Mouse (Mus musculus) gastrocnemius, adult 2 months (tissue): ENCODE data around the gene Rhof. TPM values are rescaled to one million over a fixed set of nuclear protein-coding genes. Genes with fewer than 3 reads are reported as not detected.

Experiments used
- DNase-seq: peaks from one replicate; pipeline ENCODE4 v3.0.0; 2022
- H3K27ac ChIP-seq: fragments of 200-600 bp; 2 replicates; pipeline ENCODE4 v1.8.1; 2022; ENCODE audit warnings: mild to moderate bottlenecking
- H3K4me3 ChIP-seq: fragments of 200-600 bp; 2 replicates; pipeline ENCODE4 v1.8.1; 2022; ENCODE audit warnings: mild to moderate bottlenecking, moderate library complexity
- CTCF ChIP-seq: fragments of 200-600 bp; IDR thresholded peaks from 2 replicates; pipeline ENCODE4 v1.8.1; 2022; ENCODE audit warnings: antibody characterized with exemption, mild to moderate bottlenecking, moderate library complexity
- intact Hi-C: fragments of 180-260 bp; cut with DNase I; formaldehyde crosslinking; loops from one replicate; pipeline ENCODE4 v1.15.1; 2025
- long read RNA-seq, 2 experiments: library from polyadenylated mRNA; stranded (forward); transcript quantifications; one replicate each; pipeline ENCODE4 v2.0.0; 2021
- total RNA-seq, 2 experiments: library from RNA; stranded (reverse); gene quantifications; 2 replicates each; pipeline ENCODE4 v1.2.3; 2021

Rhof gene
- under 1 TPM; 0.28 to 0.36 TPM for total RNA-seq
- long read RNA-seq, experiment 1, result 0 reads
- long read RNA-seq, experiment 2, result 0 reads

DNA sequence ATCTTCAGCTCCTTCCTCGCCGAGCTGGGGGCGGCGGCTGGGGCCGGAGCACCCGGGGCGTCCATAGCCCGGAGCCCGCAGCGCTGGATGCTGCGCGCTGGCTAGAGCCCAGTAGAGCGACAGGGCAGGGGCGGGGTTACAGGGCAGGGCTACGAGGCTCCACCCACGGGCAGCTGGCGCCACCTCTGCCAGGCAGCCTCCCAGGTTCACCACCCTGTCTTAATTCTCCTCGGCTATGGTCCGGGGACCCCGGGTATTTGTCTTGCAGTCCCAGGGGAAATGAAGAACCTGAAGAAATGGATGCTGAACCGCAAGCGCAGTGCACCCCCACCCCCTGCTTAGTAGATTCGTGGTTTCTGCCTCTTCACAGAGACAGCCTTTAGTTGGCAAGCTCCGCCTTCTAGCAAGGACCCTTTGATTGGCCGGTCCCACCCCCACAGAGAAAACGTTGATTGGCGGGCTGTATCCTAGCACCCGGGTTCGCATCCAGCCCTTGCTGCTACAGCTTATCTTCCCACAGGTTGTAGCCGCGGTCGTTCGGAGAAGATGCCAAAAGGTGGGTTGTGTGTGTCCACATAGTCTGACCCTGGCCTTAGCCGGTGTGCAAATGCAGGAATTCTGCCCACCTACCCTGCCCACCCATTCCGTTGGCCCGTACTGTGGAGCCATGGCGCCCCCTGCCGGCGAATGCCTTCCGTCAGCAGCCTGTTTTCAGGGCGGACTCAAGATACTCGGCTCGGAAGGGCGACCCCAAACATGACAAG, at the start of gene Rhof:
Gene Rhof (minus strand): TSS at position 385 of the 764 bp plus-strand sequence.
- TF ChIP-seq CTCF, result peak; percentile 93
- Histone ChIP-seq H3K4me3 (peak within 1 kb of the TSS; percentile 88), H3K27ac (peak within 1 kb of the TSS; percentile 98)
- intact Hi-C loops, result loop anchor here (1.0 to 2.0 kb wide), 3 partner anchors 14 to 68 kb away; no protein-coding TSS in a partner anchor
- DNase-seq, result peak; percentile 87

DNA sequence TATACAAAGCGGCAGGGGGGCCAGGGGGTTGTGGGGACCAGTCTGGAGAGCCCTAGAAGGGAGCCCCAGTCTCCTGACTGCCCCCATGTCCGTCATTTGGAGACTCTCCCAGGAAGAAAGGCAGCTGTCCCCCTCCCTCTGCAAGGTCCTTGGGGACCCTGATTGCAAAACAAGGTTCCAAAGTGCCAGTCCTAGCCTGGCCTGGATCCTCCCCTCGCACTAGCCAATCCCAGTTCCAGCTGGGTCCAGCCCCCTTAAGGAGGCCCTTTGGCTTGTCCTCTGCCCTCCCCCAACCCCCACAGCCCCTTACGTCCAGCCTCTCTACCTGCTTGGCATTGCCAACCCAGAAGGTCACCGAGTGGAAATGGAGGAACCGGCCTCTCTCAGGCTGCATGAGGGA, 49.0 kb upstream of the Rhof start:
- TF ChIP-seq CTCF, result no peak
- intact Hi-C loops, result no loop called here
- Histone ChIP-seq H3K4me3 (no peak overlapping the region), H3K27ac (no peak overlapping the region)
- DNase-seq, result peak; percentile 50

DNA sequence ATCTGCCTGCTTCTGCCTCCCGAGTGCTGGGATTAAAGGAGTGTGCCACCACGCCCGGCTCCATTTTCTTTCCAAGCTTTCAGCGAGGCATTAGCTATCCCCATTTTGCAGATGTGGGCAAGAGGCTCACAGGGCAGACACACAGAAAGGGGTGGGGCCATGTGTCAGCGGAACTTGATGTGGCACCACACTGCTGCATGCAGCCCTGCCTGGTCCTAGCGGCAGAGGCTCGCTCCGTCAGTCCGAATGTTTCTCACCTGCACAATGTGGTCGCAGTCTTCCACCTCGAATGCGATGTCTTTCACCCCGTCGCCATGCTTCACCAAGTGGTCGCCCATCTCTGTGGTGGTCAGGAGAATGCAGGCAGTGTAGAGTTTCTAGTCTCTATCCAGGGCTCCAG, 47.9 kb upstream of the Rhof start:
- no peak for DNase-seq
- intact Hi-C loops, result no loop called here
- TF ChIP-seq CTCF, result no peak

DNA sequence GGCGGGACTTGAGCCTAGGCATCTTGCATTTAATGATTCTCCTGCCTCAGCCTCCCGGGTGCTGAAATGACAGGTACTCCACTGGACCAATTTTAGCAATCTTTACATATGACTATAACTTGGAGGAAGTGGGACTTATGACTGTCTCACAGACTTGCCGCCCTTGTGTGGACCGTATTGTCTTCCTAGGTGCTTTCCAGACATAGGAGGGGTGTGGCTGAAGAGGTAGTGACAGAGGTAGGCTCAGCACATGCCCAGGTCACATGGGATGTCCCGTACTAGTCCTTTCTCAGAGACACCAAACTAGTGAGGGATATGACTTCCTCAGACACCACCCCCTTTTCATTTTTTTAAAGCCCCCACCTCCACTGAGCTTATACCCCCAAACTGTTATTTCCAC, 46.3 kb upstream of the Rhof start:
- intact Hi-C loops, result no loop called here
- Histone ChIP-seq H3K27ac (no peak overlapping the region), H3K4me3 (no peak overlapping the region)
- no peak for TF ChIP-seq CTCF
- no peak for DNase-seq

More for the DNA sequence above, 47.9 kb upstream of the Rhof start:
- Histone ChIP-seq H3K27ac (no peak overlapping the region), H3K4me3 (no peak overlapping the region)

DNA sequence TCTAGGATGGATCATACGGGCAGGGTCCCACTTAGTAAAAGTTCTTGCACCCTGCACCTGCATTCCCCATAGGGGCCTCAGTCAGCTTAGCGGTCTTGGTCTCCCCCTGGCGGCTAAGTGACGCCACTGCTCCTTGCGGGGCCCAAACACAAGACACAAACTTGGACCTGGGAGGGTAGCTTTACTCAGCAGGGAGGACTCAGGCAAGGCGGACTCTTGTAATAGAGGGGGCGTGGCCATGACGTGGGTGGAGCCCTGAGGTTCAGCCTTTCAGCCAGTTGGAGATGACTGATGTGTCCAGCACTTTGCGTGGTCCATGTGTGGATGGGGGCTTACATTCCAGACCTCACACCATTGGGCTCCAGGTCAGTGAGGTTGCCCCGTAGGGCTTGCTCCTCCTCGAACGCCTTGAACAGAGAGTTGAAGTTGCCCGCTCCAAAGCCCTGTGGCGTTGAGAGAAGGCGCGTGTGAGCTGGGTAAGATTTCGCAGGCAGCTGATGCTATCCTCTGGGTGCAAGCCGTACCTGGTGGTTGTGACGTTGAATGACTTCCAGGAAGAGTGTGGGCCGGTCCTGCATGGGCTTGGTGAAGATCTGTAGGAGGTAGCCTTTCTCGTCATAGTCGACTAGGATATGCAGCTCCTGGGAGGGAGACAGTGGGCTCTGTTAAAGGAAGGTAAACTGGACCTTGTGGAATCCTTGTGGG, 39.3 kb upstream of the Rhof start:
- intact Hi-C loops, result loop anchor here (1.0 to 2.0 kb wide), 2 partner anchors 55 to 107 kb away; no protein-coding TSS in a partner anchor
- Histone ChIP-seq H3K27ac (no peak overlapping the region), H3K4me3 (no peak overlapping the region)
- DNase-seq, result peak; percentile 87
- TF ChIP-seq CTCF, result 0 out of 2 replicates have a peak, but pooled peaks have one; percentile 100

DNA sequence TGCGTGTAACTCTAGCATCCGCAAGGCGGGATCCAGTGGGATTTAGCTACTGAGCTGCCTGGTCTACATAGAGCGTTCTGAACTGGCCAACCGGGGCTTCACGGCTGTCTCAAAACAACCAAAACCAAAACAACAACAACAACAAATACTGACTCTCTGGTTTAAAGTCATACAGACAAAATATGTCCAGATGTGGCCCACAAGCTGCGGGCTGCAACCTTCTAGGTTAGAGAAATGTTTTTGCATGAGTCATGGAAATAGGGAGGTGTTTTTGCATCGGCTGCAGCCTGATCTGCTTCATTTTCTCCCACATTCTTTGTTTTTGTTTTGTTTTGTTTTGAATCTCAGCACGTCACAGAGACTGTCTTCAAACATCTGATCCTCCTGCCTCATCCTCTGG, 37.9 kb upstream of the Rhof start:
- no peak overlapping the region for H3K4me3 ChIP-seq
- TF ChIP-seq CTCF, result no peak
- no peak for DNase-seq
- intact Hi-C loops, result loop anchor here (2.0 kb wide), 1 partner anchor 54 kb away; no protein-coding TSS in a partner anchor
- no peak overlapping the region; the same call in 1 of the 2 replicates for H3K27ac ChIP-seq

DNA sequence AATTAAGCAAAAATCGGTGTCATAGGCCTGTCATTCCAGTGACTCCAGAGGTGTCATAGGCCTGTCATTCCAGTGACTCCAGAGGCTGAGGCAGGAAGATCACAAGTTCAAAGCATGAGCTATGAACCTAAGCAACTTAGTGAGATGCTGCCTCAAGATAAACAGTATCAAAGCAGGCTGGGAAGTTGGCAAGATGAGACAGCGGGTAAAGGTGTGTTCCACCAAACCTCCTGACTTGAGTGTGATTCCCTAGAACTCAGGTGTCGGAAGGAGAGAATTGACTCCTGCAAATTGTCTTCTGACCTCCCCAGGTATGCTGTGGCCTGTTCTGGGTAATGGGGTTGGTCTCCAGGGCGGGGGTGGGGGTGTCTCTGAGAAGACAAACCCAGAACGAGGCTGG, 36.8 kb upstream of the Rhof start, which contains the start of gene Psmd9:
Gene Psmd9 (plus strand): TSS at position 130 of the 400 bp plus-strand sequence.
- intact Hi-C loops, result no loop called here
- Histone ChIP-seq H3K4me3 (no peak within 1 kb of the TSS), H3K27ac (no peak within 1 kb of the TSS)
- no peak for TF ChIP-seq CTCF
- DNase-seq, result no peak

DNA sequence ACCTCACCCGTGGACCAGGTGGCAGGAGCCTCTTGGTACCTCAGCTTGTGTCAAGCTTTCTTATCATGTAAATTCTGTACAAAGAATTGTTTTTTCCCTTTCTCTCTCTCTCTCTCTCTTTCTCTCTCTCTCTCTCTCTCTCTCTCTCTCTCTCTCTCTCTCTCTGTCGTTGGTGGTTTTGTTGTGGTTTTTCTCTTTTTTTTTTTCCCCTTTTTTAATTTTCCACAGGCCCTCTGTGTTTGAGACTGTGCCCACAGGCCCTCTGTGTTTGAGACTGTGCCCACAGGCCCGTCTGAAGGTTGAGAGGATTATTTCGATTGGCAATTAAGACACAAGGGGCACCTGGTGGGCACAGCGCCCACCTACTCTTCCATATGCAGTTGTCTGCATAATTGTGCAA, 35.1 kb upstream of the Rhof start:
- DNase-seq, result no peak
- no peak for TF ChIP-seq CTCF
- H3K4me3 ChIP-seq, result no peak overlapping the region
- intact Hi-C loops, result no loop called here
- no peak overlapping the region for H3K27ac ChIP-seq

DNA sequence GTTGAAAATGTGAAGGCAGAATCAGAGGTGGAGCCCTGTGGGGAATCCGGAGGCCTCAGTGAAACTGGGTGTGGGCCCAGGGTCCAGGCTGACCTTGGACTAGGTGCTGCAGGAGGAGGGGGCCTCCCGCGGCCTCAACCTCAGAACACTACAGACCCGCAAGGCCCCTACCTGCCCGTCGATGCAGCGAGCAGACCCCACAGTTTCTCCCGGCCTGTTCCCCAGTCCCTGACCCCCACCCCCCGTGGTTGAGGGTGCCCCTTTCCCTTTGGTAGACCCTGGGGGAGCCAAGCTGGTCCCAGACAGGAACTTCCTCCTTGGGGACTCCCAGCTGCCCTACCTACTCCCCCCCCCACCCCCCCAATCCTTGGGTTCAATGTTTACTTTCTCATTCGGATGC, 33.9 kb upstream of the Rhof start:
- Histone ChIP-seq H3K4me3 (no peak overlapping the region), H3K27ac (no peak overlapping the region)
- TF ChIP-seq CTCF, result no peak
- intact Hi-C loops, result no loop called here
- DNase-seq, result no peak

DNA sequence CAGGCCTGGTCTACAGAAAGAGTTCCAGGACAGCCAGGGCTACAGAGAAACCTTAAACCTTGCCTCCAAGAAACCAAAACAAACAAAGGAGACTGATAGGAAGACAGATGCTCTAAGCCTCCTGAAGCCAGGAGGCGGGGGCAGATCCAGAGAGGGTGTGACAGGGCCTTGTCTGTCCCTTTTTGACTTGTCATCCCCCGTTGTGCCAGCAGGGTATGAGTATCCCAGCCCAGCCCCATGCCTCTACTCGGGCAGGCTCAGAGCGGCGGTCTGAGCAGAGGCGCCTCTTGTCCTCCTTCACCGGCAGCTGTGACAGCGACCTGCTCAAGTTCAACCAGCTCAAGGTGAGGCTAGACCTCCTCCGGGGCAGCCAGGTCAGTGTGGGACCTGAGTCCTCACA, 30.4 kb upstream of the Rhof start:
- DNase-seq, result no peak
- intact Hi-C loops, result no loop called here
- no peak overlapping the region for H3K4me3 ChIP-seq
- no peak for TF ChIP-seq CTCF
- no peak overlapping the region for H3K27ac ChIP-seq

DNA sequence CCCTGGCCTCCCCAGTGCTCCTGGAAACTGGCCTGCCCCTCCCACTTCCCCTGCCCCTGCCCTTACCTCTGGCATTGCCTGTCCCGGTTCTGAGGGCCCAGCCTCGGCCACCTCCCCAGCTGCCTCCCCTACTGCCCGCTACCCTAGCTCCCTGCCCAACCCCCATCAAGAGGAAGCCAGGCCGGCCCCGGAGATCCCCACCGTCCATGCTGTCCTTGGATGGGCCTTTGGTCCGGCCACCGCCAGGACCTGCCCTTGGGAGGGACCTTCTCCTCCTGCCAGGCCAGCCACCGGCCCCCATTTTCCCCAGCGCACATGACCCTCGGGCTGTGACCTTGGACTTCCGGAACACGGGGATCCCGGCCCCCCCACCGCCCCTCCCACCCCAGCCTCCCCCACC, 27.8 kb upstream of the Rhof start:
- Histone ChIP-seq H3K27ac (no peak overlapping the region; the same call in 1 of the 2 replicates), H3K4me3 (no peak overlapping the region)
- no peak for TF ChIP-seq CTCF
- DNase-seq, result no peak
- intact Hi-C loops, result no loop called here

DNA sequence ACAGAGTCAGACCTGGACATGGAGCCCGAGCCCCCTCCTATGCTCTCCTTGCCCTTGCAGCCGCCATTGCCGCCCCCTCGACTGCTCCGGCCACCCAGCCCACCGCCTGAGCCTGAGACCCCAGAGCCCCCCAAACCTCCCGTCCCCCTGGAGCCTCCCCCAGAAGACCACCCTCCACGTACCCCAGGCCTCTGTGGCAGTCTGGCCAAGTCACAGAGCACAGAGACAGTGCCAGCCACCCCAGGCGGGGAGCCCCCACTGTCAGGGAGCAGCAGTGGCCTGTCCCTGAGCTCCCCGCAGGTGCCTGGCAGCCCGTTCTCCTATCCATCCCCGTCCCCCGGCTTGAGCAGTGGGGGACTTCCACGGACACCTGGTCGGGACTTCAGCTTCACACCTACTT, 27.4 kb upstream of the Rhof start:
- H3K27ac ChIP-seq, result peak overlapping the region; percentile 63
- no peak for TF ChIP-seq CTCF
- H3K4me3 ChIP-seq, result no peak overlapping the region
- intact Hi-C loops, result no loop called here
- peak; percentile 24 for DNase-seq

DNA sequence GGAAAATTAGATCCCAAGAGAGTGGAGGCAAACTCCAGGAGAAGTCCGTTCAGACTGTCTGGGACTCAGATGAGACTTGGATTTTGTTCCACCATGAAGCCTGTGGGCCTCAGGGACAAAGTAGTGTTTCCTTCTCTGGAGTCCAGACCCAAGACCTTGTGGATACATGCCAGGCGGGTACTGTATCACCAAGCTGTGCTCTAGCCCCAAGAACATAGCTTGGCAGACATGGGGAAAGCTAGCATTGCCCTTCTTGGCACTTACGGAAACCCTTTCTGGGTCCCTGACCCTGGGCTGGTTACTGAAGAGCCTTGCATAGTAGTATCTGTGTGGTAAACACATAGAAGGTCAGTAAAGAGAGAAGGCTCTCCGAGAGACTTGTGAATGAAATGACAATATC, 27.0 kb upstream of the Rhof start:
- TF ChIP-seq CTCF, result no peak
- H3K27ac ChIP-seq, result peak overlapping the region; percentile 63
- DNase-seq, result peak; percentile 76
- no peak overlapping the region for H3K4me3 ChIP-seq
- intact Hi-C loops, result no loop called here
